Mouse (Mus musculus) bone marrow macrophage, adult 2 months (primary cell): Measurements from ENCODE around the gene Hmgcr.

Experiments
- CTCF ChIP-seq: IDR thresholded peaks from 2 replicates; pipeline ENCODE4 v1.5.1; 2012; ENCODE audit warnings: low read depth, mild to moderate bottlenecking, low read length, moderate library complexity
- POLR2A ChIP-seq: IDR thresholded peaks from 2 replicates; pipeline ENCODE4 v1.6.1; 2012; ENCODE audit warnings: mild to moderate bottlenecking, low read depth, low read length, borderline replicate concordance

GRCm38 (mm10) chr13:96671906-96672234, 1.1 kb upstream of the Hmgcr start:
- TF ChIP-seq CTCF = no peak
- no peak for TF ChIP-seq POLR2A
